Mouse (Mus musculus) right cerebral cortex, postnatal 14 days (tissue): ENCODE results near the gene Tcf20.
"Not testable (repeated sequence)": the region's sequence is repeated elsewhere in the genome, so short reads cannot be mapped to it uniquely, and the experiment has no call there.

Experiments
- DNase-seq: peaks from one replicate; pipeline ENCODE4 v3.0.0; 2022

The Tcf20 gene

GRCm38 (mm10) chr15:82896336-82896735 is 91.3 kb downstream of the Tcf20 start:
- DNase-seq: no peak

GRCm38 (mm10) chr15:82890470-82890869 is 97.2 kb downstream of the Tcf20 start:
- no peak for DNase-seq

GRCm38 (mm10) chr15:82889426-82889825 is 98.2 kb downstream of the Tcf20 start:
- no peak for DNase-seq

- DNase-seq: no peak
Measured at GRCm38 (mm10) chr15:82888466-82888865, 99.2 kb downstream of the Tcf20 start.

- DNase-seq: no peak
Measured at GRCm38 (mm10) chr15:82877309-82877708, 110.4 kb downstream of the Tcf20 start.

GRCm38 (mm10) chr15:82876863-82877262 is 110.8 kb downstream of the Tcf20 start:
- DNase-seq: no peak

GRCm38 (mm10) chr15:82872037-82872436 is 115.6 kb downstream of the Tcf20 start:
- no peak for DNase-seq

GRCm38 (mm10) chr15:82866286-82866685 is 121.4 kb downstream of the Tcf20 start:
- DNase-seq: not testable (repeated sequence)

GRCm38 (mm10) chr15:82863674-82864073 is 124.0 kb downstream of the Tcf20 start:
- no peak for DNase-seq

- DNase-seq: no peak
Measured at GRCm38 (mm10) chr15:82856652-82857378, 130.9 kb downstream of the Tcf20 start.

GRCm38 (mm10) chr15:82856065-82856464 is 131.6 kb downstream of the Tcf20 start:
- DNase-seq: no peak

GRCm38 (mm10) chr15:82839146-82839545 is 148.5 kb downstream of the Tcf20 start:
- DNase-seq: no peak

GRCm38 (mm10) chr15:82829917-82830316 is 157.8 kb downstream of the Tcf20 start:
- no peak for DNase-seq

- no peak for DNase-seq
Measured at GRCm38 (mm10) chr15:82825866-82826265, 161.8 kb downstream of the Tcf20 start.

GRCm38 (mm10) chr15:82822347-82822746 is 165.3 kb downstream of the Tcf20 start:
- DNase-seq: no peak

GRCm38 (mm10) chr15:82821657-82822056 is 166.0 kb downstream of the Tcf20 start:
- no peak for DNase-seq

- no peak for DNase-seq
Measured at GRCm38 (mm10) chr15:82815296-82815695, 172.4 kb downstream of the Tcf20 start.

- DNase-seq: peak; percentile 57
Measured at GRCm38 (mm10) chr15:82814806-82815205, 172.9 kb downstream of the Tcf20 start.

- DNase-seq: no peak
Measured at GRCm38 (mm10) chr15:82814321-82814720, 173.4 kb downstream of the Tcf20 start.

GRCm38 (mm10) chr15:82810556-82810955 is 177.1 kb downstream of the Tcf20 start:
- no peak for DNase-seq

- DNase-seq: no peak
Measured at GRCm38 (mm10) chr15:82809511-82809910, 178.2 kb downstream of the Tcf20 start.

GRCm38 (mm10) chr15:82806969-82807763 is 180.5 kb downstream of the Tcf20 start:
- DNase-seq: no peak

- peak; percentile 86 for DNase-seq
Measured at GRCm38 (mm10) chr15:82804708-82805639, 182.7 kb downstream of the Tcf20 start.
